Mouse (Mus musculus): Measurements from ENCODE around the gene Urad.

The Urad gene

GRCm38 (mm10) chr5:147323237-147323917 is 1.1 kb upstream of the Urad start:
- no peak for DNase-seq (ENCODE audit: low spot score)

- DNase-seq (ENCODE audit: low spot score): peak; percentile 28
Measured at GRCm38 (mm10) chr5:147319653-147320052, 2.6 kb downstream of the Urad start.

DNA sequence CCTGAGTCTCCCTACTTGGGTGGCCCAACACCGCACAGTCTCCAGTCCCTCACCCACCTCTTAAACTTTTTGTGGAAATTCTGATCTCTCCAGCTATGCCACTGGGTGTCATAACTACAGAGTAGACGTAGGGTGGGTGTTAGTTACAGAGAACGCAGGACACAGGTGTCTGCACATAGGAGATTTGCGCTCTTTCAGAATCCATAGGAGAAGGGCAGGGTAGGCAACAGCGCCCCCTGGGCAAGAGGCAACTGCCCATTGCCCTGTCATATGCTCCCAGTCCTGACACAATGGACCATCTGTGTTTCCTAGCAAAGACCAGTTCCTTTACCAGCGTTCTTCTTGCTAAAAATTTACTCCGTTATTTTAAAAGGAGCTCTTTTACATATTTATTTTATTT is 4.2 kb downstream of the Urad start:
- no peak for DNase-seq (ENCODE audit: low spot score)

- no peak for DNase-seq (ENCODE audit: low spot score)
Measured at GRCm38 (mm10) chr5:147317321-147317720, 4.9 kb downstream of the Urad start.

- no peak for DNase-seq (ENCODE audit: low spot score)
Measured at GRCm38 (mm10) chr5:147315432-147316075, 6.7 kb downstream of the Urad start.

DNA sequence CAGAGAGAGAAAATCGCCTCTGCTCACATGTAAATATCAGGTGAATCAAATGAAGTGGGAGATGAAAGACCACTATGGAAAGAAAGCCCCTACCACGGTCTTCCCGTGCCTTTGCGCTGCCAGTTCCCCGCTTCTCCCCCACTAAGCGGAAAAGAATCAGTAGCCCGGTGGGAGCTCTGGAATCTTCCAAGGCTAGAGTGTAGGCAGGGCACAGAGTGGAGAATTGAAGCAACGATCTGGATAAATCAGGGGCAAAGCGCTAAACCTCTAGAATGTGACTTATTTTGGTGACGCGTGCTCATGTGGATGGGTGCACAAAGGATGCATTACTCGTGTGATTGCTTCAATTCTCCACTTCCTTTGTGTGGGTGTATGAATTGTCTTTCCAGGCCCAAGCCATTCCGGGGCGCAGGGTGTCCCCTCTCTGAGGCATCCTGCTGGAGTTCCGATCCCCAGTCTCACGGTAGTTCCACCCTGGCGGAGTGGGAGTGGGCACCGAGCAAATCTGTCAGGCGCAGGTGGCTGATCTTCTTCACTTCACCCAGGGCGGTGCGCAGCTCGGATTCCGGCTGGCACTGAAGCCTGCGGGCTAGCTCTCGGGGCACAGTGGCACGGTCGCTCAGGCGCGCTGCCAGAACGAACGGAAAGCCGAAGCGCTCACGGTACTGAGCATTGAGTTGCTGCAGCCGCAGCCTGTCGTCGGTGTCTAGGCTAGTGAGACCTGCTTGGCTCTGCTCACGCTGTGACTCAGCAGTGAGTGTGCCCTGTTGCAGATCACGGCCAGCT is 7.4 kb downstream of the Urad start:
- no peak for DNase-seq (ENCODE audit: low spot score)

GRCm38 (mm10) chr5:147312830-147313685 is 9.2 kb downstream of the Urad start:
- no peak for DNase-seq (ENCODE audit: low spot score)

- DNase-seq (ENCODE audit: low spot score): no peak
Measured at GRCm38 (mm10) chr5:147309786-147310185, 12.5 kb downstream of the Urad start.

- DNase-seq (ENCODE audit: low spot score): no peak
Measured at GRCm38 (mm10) chr5:147308451-147308850, 13.8 kb downstream of the Urad start.

DNA sequence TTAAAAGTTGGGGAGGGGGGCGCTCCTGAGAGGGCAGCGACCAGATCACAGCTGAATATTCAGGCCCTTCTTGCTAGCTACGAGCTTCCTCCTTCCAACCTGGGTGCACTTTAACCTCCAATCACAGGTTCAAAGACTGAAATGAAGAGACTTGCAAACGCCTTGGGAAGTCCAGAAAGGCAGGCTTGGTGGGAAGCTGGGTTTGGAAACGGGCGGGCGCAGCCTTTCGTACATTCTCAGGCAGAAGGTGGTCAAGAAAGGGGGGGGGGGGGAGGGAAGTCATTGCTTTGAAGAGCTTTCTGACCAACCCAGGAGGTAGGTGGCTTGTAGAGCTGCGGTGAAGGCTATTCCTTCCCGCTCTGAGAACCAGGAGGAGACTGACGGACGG is 14.8 kb downstream of the Urad start:
- DNase-seq (ENCODE audit: low spot score): no peak

- DNase-seq (ENCODE audit: low spot score): no peak
Measured at GRCm38 (mm10) chr5:147306638-147307397, 15.4 kb downstream of the Urad start, which contains the start of gene Cdx2. TSS of gene Cdx2 (minus strand) at chr5:147307270.

DNA sequence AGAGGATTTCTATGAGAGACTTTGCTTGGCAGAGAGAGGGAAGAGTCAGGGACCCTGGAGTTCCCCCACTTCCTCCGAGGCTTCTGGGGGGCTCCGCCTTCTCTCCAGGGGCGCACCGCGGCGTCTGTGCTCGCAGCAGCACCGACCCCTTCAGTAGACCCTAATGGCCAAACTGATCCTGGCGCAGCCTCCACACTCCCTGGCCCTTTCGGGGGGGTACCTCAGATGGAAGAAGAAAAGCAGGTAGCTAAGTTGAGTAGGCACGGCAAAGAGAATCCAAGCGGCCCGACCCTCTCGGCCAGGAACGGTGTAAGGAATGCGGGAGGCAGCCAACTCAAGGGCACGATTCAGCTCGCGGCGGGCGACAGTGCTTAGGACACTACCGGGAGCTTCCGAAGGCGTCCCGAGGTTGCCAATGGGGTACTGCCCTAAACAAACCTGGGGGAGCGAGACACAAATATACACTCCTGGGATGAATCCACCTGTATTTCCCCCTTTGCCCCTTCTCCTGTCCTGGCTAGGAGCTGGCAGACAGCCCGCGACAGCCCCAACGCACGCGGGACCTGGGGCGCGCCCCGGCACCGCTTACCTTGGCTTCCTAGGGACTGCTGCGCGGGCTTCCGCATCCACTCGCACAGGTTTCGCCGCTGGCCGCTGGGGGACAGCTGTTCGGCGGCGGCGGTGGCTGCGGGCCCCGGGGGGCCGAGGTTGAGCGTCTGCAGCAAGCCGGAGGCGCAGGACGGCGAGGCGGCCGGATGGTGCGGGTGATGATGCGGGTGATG is 16.2 kb downstream of the Urad start:
- DNase-seq (ENCODE audit: low spot score): no peak

DNA sequence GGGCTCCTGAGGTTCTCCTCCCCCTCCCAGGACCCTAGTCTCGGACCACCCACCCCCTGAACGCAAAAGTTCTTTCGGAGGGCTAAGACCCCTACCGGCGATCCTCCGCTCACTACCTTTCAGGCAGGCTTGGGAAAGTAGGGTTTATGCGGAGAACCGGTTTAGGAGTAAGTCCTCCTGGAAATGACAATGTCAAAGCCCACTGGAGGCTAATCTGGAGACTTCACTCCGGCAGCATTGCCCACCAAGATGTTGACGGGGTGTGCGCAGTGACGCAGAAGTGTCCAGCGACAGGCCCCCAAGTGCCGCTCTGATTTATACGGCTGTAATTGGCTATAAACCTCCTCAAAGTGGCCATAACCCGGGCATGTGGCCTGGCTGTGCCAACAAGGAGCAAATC is 17.1 kb downstream of the Urad start:
- DNase-seq (ENCODE audit: low spot score): no peak

DNA sequence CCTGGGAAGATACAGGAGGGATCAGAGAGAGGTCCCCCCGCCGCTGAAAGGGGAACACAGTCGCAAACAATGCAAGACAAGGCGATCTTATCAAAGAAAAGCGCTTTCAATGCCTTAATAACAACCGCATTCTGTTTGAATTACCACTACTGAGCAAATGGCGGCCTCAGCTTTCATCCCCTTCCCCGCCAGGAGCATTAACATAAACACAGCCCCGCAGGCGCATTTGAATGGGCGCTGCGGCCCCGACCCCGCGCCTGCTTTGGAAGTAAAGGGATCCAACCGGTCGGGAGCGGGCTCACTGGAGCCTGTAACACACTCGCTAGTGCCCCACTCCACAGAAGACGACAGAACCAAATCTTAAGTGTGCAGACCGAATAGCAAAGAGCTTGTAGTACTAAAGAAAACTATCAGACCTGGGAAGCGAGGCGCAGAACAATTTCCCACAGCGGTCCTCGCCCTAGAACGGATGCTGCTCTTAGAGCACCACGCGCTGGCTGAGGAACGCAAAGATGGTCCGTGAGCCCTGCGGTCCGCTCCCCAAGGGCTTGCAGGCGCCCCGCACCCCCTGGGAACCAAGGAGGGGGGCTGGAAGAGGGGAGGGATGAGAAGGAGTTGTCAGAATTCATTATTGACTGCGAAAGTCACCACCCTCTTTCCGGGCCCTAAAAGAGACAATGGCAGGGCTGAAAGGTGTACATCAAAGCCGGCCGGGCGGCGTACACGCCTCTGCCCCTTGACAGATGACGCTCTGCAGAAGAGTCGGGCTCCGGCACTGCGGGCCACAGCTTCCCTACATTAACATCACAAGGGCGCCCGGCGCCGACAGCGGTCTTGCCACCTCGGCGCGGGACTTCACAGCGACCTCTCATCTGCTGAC is 17.7 kb downstream of the Urad start:
- no peak for DNase-seq (ENCODE audit: low spot score)

GRCm38 (mm10) chr5:147302746-147303400 is 19.4 kb downstream of the Urad start:
- no peak for DNase-seq (ENCODE audit: low spot score)

DNA sequence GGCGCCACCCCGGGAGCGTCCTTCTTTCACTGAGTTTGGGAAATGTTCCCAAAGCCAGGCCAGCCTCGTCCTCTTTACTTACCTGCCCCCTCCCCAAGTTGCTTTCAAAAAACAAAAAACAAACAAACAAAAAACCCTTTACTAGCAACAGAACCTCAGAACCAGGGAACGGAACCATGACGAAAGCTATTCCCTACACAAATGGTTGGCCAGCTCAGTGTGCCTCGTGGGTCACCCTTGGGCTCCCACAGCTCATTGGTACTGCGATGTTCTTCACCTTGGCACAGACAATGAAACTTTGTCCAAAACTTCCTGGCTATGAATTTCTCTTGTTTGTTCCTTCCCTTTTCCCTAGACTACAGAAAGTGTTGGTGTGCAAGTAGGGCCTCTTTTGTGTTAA is 20.1 kb downstream of the Urad start:
- no peak for DNase-seq (ENCODE audit: low spot score)

GRCm38 (mm10) chr5:147301781-147302070 is 20.5 kb downstream of the Urad start:
- DNase-seq (ENCODE audit: low spot score): no peak

GRCm38 (mm10) chr5:147300917-147301780 is 21.1 kb downstream of the Urad start:
- no peak for DNase-seq (ENCODE audit: low spot score)

Data from left cerebral cortex, adult 11 months (tissue).